Mouse (Mus musculus): ENCODE results near the gene Slc15a2. TPM values are rescaled to one million over a fixed set of nuclear protein-coding genes. Genes with fewer than 3 reads are reported as not detected.

Slc15a2 gene
- total RNA-seq, 2 experiments from 2014 or later, result 2.1 to 5.1 TPM

DNA sequence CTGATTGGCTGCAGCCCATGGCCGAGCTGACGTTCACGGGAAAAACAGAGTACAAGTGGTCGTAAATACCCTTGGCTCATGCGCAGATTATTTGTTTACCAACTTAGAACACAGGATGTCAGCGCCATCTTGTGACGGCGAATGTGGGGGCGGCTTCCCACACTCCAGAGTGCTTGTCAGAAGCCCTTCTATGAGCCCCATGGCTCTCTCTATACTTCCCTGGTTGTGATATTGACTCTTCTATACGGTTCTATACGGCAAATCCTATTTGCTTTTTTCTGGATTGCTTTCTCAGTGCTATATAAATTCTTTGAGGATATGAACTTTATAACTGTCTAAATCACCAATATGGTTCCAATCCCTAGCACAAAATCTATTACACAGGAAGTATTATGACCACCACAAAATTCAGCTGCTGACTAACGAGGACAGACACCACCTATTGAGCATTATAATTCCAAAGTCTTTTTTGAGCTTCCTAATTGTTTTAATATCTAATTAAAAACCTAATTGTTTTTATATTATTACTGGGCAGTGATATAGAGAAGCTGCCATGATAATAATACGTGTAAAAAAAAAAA lies 14.5 kb downstream of the Slc15a2 start:
- no peak for DNase-seq

DNA sequence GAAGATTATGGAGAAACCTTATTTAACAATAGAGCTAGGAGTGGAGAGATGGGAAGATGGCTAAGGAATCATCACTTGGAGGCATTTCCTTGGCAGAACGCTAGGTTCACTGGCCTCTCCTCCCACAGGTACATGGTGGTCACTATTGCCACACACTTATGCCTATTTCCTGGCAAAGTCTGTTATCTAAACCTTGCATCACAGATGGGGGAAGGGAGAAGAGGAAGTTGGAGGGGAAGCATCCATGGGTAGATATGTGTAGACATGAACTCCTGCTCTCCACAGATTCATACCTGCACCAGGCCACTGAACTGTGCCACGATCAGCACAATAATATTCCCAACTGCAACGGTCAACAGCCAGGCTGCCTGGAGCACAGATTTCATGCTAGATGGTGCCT lies 32.8 kb downstream of the Slc15a2 start:
- DNase-seq, result no peak

DNA sequence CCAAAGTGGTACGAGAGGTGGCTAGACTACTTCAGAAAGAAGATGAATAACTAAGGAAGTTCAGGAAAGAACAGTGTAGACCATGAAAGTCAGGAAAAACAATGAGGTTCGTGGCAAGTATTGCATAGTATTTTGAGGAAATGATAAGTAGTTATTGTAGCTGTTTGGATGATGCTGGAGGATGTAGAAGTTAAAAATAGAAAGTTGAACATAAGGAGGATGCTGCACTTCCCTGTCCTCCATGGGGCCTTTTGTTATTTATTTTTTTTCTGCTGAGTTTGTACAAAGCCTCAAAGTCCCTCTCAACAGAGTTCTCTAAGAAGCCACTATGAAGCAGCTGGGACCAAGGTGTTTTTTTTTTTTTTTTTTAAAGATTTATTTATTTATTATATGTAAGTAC lies 37.0 kb downstream of the Slc15a2 start:
- DNase-seq, result peak in 1 of 2 experiments; percentile 25

DNA sequence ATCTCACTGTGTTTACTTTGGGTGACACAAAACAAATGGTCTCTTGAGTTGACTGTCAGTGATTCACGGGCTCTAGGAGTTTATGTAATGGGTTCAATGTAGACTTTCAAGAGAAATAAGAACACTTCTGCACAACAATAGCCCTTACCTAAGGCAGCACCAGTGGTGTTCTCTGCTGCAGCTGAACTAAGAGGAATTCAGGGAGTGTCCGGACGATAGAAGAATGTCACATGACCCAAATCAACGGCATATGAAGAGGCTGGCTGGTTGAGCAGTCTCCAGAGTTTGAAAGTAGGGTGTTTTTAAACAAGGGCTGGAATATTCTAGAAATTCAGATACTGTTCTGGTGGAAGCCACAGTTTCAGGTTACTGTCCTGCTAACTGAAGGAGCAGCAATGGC lies 37.7 kb downstream of the Slc15a2 start:
- DNase-seq, result no peak

DNA sequence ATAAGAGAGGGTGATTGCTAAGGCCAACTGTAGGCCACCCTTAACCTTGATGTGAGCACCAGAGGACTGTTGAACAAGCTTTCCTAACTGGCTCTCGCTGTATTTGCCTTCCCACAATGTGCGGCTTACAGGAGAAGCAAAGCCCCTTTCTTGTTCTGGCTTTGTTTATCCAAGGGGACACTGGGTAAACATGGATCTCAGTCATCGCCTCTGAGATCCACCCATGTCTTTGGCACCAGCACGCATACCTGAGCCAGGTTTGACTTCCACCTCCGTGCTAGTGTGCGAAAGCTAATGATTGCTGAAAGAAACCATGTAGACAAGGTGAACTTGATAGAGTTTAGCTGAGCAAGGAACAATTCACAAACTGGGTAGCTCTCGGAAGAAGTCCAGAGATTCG lies 41.2 kb downstream of the Slc15a2 start:
- DNase-seq, result no peak

DNA sequence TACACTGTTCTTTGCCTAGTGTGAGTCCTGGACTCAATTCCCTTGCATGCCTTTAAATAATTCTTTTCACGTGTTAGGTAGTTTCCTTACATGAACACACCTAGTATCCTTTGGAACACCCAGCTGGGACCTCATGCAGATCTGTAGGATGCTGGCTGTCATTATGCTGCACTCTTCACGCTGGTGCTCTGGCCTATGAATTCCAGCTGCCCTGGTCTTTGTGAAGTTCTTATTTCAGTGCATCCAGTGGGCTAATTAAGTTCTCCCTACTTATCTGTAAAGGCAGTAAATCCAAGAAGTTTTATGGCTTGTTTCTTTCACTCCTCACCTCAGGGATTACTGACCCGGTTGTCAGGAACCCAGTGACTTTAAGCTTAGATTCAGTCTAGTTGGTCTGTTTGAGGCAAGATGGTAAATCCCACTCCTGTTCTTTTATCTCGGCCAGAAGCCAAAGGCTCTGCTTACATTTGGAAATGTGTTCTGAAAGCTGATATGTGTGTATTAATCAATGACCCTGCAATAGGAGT lies 45.3 kb downstream of the Slc15a2 start:
- DNase-seq, result no peak

GRCm38 (mm10) chr16:36735421-36735820 lies 49.3 kb downstream of the Slc15a2 start:
- no peak for DNase-seq

DNA sequence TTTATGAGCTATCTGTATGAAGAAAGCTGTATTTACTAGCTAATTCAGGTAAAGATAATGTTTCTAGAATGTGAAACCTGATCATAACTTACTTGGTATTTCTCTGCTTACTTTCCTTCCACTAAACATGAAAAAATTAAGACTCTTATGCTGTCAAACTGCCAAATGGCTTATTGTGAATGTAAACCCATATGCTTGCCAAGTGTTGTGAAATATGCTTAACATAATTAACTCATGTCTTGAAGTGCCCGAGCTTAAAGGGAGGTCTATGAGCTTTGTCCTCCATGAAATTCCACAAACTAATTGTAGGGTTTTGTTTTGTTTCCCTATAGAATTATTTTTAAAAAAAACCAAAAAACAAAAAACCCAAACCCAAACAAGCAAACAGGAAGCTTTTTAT lies 50.9 kb downstream of the Slc15a2 start:
- DNase-seq, result no peak

GRCm38 (mm10) chr16:36732572-36732971 lies 52.2 kb downstream of the Slc15a2 start:
- DNase-seq, result no peak

DNA sequence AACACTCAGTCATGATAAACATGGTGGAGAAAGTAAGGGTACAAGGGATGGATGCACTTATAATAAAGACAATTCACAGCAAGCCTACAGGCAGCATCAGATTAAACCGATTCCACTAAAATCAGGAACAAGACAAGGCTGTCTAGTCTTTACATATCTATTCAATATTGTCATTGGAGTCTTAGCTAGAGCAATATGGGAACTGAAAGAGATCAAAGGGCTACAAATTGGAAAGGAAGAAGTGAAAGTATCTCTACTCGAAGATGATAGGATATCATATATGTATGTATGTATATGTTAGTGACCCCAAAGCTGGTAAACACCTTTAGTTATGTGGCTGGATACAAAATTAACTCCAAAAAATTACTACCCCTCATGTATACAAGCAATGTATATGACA lies 55.8 kb downstream of the Slc15a2 start:
- DNase-seq, result no peak

DNA sequence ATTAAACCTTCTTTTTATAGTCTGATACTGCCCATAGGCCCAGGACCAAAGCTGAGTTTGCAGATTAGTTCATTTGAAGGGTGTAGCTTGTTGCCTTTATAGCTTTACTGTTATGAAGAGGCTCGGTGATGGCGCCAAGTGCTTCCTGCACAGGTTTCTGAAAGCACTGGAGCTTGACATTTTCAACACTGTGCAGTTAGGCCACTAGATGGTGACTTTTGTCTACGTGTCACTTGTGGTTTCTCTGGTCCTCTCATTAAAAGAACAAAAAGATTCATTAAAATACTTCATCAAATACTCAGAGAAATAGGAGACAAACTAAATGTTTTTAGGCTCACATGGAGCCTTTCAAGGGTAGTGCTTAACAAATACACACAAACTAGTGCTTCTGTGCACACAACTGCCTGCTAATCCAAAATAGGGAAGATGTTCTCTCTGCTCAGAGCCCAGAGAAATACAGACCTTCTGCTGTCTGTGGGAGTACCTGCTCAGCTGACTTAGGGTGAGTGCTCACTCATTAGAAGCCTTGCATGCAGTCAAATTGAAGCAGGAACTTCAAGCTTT lies 60.8 kb downstream of the Slc15a2 start:
- no peak for DNase-seq

DNA sequence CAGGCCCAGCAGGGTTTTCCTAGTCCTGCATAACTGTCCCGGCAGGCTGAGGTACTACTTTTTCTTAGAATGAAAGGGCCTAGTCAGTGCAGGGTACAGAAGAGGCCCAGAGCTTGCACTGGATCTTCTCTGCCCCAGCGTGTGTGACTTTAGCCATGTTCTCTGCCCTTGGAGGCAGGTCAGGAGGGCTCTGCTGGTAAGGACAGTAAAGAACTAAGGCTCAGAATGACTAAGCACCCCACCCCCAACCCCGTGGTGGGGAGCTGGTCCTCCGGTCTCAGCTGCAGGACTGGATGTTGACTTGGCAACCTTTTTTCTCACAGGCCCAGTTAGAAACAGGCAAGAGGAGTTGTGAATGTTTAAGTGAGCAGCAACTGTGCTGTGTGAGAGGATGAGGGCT lies 62.0 kb downstream of the Slc15a2 start:
- DNase-seq, result no peak

DNA sequence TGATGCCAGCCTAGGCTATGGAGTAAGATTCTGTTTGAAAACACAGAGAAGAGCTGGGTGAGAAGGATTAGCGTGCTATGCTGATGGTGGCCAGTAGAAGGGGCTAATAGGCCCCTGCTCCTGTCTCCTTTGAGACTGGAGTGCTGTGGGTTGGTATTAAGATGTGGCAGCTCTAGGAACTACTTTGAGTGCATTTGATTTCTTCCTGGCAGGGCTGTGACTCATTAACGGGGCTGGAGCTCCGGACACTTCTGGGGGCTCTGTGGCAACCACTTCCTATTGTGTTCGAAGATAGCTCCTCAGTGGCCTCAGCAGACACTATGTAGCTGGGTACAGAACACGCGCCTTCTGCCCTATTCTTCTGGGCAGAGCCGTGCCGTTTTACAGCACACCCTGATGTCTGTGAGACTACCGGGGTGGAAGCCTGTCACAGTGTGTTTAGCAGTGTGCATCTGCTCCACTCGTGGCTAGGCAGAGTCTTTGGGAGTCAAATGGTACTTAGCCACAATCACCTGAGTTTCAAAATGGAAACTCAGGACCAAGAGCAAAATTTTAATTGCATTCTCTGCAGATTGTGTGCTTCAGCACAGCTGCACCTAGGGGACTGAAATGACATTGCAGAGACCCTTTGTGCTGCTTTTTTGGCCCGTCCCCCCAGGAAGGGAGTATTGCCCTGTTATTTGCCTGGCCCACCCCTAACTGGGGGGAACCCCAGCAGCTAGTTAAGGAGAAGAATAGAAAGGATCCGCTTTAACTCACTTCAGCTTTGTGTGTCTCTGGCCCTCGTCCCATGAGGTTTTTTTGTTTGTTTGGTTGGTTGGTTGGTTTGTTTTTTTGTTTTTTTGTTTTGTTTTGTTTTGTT lies 64.3 kb downstream of the Slc15a2 start:
- DNase-seq, result no peak

DNA sequence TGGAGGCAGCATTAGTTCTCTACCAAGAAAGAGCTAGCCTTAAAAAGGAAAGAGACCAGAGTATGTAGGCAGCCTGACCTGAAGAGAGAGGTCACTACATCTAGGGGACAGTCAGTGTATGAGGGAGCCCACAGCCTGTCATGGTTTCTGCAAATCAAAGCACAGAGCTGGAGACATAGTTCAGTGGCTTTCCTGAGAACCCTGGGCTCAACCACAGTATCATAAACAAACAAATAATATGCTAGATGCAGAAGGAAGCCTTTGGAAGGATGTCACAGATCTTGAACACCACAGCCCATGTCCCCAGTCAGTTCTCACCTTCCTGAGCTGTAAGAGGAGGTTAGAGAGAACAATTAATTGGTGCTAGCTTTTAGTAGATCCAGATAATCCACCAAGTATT lies 66.1 kb downstream of the Slc15a2 start:
- no peak for DNase-seq

GRCm38 (mm10) chr16:36717481-36717880 lies 67.3 kb downstream of the Slc15a2 start:
- no peak for DNase-seq

- peak; percentile 25 to 66 for DNase-seq
Measured at GRCm38 (mm10) chr16:36711760-36712159, 73.0 kb downstream of the Slc15a2 start.

GRCm38 (mm10) chr16:36710794-36711193 lies 74.0 kb downstream of the Slc15a2 start:
- DNase-seq, result no peak

- peak in 1 of 2 experiments; percentile 32 for DNase-seq
Measured at GRCm38 (mm10) chr16:36709405-36709804, 75.4 kb downstream of the Slc15a2 start.

DNA sequence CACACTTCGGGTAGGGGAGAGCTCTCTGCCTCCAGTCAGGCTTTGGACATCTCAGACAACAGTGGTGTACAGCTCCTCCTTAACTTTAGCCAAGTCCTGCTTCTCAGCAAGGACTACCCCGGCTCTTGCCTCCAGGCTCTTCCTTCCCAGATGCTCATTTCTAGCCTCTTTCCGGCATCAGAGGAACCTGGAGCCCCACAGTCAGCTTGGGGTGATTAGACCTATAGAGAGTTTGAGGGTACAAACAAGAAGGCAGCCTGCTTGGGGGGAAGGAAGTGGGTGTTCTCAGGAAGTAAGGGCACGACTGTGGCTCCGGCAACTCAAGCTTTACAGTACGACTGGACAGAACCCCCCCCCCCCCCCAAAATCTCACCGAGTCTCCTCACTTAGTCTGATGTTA lies 76.0 kb downstream of the Slc15a2 start:
- DNase-seq, result no peak

DNA sequence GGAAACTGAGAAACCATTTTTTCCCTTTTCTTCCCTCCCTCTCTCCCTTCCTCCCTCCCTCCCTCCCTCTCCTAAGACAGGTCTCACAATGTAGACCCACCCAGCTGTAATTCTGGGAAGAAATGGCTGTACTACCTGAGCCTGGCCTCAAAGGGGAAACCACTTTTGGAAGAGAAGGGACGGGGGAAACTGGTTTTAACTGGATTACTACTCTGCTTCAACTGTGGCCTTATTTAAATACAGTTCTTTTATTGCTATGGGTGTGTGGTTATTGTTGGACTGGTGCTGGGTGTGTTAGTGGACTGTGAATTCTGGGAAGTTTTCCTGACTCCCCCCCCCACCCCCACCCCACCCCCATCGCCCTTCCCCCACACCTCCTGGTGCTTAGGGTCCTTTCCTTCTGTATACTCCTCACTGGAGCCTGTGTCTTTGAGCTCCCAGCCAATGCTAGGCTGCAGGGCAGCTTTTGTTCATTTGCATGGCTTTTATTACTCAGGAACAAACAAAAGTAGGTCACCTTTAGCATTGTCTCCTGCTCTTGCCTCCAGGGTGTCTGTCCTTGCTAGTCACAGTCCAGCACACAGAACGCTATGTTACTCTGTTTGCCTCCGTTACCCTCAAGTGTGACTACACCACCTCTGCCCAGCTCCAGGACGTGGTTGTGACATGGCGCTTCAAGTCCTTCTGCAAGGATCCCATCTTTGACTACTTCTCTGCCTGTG lies 76.9 kb downstream of the Slc15a2 start:
- DNase-seq, result no peak

GRCm38 (mm10) chr16:36700484-36700883 lies 84.3 kb downstream of the Slc15a2 start:
- no peak for DNase-seq
